Mouse (Mus musculus): ENCODE data around the gene Laptm4a. TPM values are rescaled to one million over a fixed set of nuclear protein-coding genes. Genes with fewer than 3 reads are reported as not detected.

Laptm4a gene
- total RNA-seq, 1 experiment: 238 TPM

DNA sequence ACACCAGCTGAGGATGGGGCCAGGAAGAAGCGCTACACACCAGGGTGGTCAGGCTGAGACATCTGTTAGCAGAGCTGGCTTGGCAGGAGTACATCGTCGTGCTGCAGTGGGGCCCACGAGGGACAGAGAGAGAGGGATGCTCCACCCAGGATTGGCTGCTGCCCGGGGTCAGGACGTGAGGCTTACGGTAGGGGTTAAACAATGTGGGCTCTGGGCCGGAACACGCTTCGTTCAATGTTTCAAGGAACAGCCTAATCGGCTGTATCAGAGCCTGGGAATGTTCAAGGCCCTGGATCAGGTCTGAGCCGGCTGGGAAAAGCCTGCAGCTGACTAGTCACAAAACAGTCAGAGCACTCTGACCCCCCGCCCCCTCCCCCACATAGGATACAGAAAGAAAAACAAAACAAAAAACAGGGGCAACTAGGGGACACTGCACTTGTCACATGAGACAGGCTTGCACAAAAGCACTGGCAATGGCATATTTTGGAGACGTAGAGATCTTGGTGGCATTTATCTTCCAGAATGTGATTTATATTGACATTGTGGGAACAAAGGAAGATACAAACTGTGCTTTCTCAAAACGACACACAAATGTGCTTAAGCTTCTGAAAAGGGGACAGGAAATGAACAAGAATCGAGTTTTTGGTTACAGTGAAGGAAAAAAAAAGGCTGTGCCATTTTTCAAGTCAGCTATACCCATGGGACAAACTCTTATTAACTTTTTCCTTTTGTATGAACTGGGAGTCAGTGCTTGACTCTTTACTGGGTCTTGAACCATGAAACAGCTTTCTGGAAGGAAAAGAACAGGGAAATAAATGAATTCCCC, 8.4 kb upstream of the Laptm4a start:
- no peak for DNase-seq (ENCODE audit: low read depth, low spot score)
- Histone ChIP-seq H3K9ac (ENCODE audit: insufficient read depth, low read depth, low read length, poor library complexity, severe bottlenecking) (peak overlapping the region; percentile 57), H3K27ac (ENCODE audit: insufficient read depth, low read depth, low read length, poor library complexity, severe bottlenecking) (no peak overlapping the region), H3K4me3 (ENCODE audit: insufficient read depth in 1 of 2, low read depth in 1 of 2, low read length in 2 of 2, poor library complexity in 1 of 2, severe bottlenecking in 1 of 2) (no peak overlapping the region), H3K9me3 (ENCODE audit: control insufficient read depth, insufficient read depth, low read depth, low read length) (no peaks in the 10 kb centered on the region), H3K36me3 (ENCODE audit: control insufficient read depth, insufficient read depth, low read length, poor library complexity, severe bottlenecking) (no peaks in the 10 kb centered on the region), H3K4me1 (ENCODE audit: control insufficient read depth in 2 of 2, insufficient read depth in 2 of 2, low read length in 2 of 2, poor library complexity in 1 of 2) (peaks cover 15 to 20% of the 10 kb centered on the region in 2 experiments; a peak in 3 of 4 replicates)
- TF ChIP-seq ZC3H11A (IDR thresholded peaks at IDR 0.05; ENCODE audit: borderline replicate concordance, low read depth, low read length) (no peak), ZNF384 (IDR thresholded peaks at IDR 0.05; ENCODE audit: low read depth, low read length) (no peak), MAFK (IDR thresholded peaks at IDR 0.05; ENCODE audit: insufficient read depth, low read depth, low read length) (no peak), CHD2 (IDR thresholded peaks at IDR 0.05; ENCODE audit: low read depth, low read length) (no peak), HCFC1 (IDR thresholded peaks at IDR 0.05; ENCODE audit: borderline replicate concordance, insufficient read depth, low read length) (no peak)
- in situ Hi-C loops (cut with MboI; ENCODE audit: low sequenced_read_pairs in 2 of 2, unreplicated experiment in 2 of 2): no loop called here

GRCm38 (mm10) chr12:8913701-8914340, 7.6 kb upstream of the Laptm4a start:
- Histone ChIP-seq H3K9ac (ENCODE audit: insufficient read depth, low read depth, low read length, poor library complexity, severe bottlenecking) (no peak overlapping the region), H3K36me3 (ENCODE audit: control insufficient read depth, insufficient read depth, low read length, poor library complexity, severe bottlenecking) (no peaks in the 10 kb centered on the region), H3K27ac (ENCODE audit: insufficient read depth, low read depth, low read length, poor library complexity, severe bottlenecking) (no peak overlapping the region), H3K4me1 (ENCODE audit: control insufficient read depth in 2 of 2, insufficient read depth in 2 of 2, low read length in 2 of 2, poor library complexity in 1 of 2) (peaks cover 15 to 20% of the 10 kb centered on the region in 2 experiments; a peak in 3 of 4 replicates), H3K4me3 (ENCODE audit: insufficient read depth in 1 of 2, low read depth in 1 of 2, low read length in 2 of 2, poor library complexity in 1 of 2, severe bottlenecking in 1 of 2) (no peak overlapping the region), H3K9me3 (ENCODE audit: control insufficient read depth, insufficient read depth, low read depth, low read length) (no peaks in the 10 kb centered on the region)
- TF ChIP-seq ZC3H11A (IDR thresholded peaks at IDR 0.05; ENCODE audit: borderline replicate concordance, low read depth, low read length) (no peak), CHD2 (IDR thresholded peaks at IDR 0.05; ENCODE audit: low read depth, low read length) (no peak), MAFK (IDR thresholded peaks at IDR 0.05; ENCODE audit: insufficient read depth, low read depth, low read length) (no peak), ZNF384 (IDR thresholded peaks at IDR 0.05; ENCODE audit: low read depth, low read length) (no peak), HCFC1 (IDR thresholded peaks at IDR 0.05; ENCODE audit: borderline replicate concordance, insufficient read depth, low read length) (no peak)
- in situ Hi-C loops (cut with MboI; ENCODE audit: low sequenced_read_pairs in 2 of 2, unreplicated experiment in 2 of 2): no loop called here
- no peak for DNase-seq (ENCODE audit: low read depth, low spot score)

GRCm38 (mm10) chr12:8916378-8916777, 5.1 kb upstream of the Laptm4a start:
- peak overlapping the region in 1 of 2 experiments; percentile 12; a peak in 2 of 4 replicates for H3K4me3 ChIP-seq (ENCODE audit: insufficient read depth in 1 of 2, low read depth in 1 of 2, low read length in 2 of 2, poor library complexity in 1 of 2, severe bottlenecking in 1 of 2)
- H3K9ac ChIP-seq (ENCODE audit: insufficient read depth, low read depth, low read length, poor library complexity, severe bottlenecking): peak overlapping the region; percentile 22; the same call in 1 of the 2 replicates
- in situ Hi-C loops (cut with MboI; ENCODE audit: low sequenced_read_pairs in 2 of 2, unreplicated experiment in 2 of 2): no loop called here
- H3K27ac ChIP-seq (ENCODE audit: insufficient read depth, low read depth, low read length, poor library complexity, severe bottlenecking): peak overlapping the region; percentile 5; the same call in 1 of the 2 replicates
- H3K9me3 ChIP-seq (ENCODE audit: control insufficient read depth, insufficient read depth, low read depth, low read length): no peaks in the 10 kb centered on the region
- H3K4me1 ChIP-seq (ENCODE audit: control insufficient read depth in 2 of 2, insufficient read depth in 2 of 2, low read length in 2 of 2, poor library complexity in 1 of 2): peaks cover 15 to 20% of the 10 kb centered on the region in 2 experiments; a peak in 3 of 4 replicates
- DNase-seq (ENCODE audit: low read depth, low spot score): no peak
- no peaks in the 10 kb centered on the region for H3K36me3 ChIP-seq (ENCODE audit: control insufficient read depth, insufficient read depth, low read length, poor library complexity, severe bottlenecking)
- TF ChIP-seq CHD2 (IDR thresholded peaks at IDR 0.05; ENCODE audit: low read depth, low read length): no peak
- TF ChIP-seq MAFK (IDR thresholded peaks at IDR 0.05; ENCODE audit: insufficient read depth, low read depth, low read length): no peak
- no peak for TF ChIP-seq ZC3H11A (IDR thresholded peaks at IDR 0.05; ENCODE audit: borderline replicate concordance, low read depth, low read length)
- TF ChIP-seq ZNF384 (IDR thresholded peaks at IDR 0.05; ENCODE audit: low read depth, low read length): no peak
- TF ChIP-seq HCFC1 (IDR thresholded peaks at IDR 0.05; ENCODE audit: borderline replicate concordance, insufficient read depth, low read length): no peak

- H3K4me1 ChIP-seq (ENCODE audit: control insufficient read depth in 2 of 2, insufficient read depth in 2 of 2, low read length in 2 of 2, poor library complexity in 1 of 2): peaks cover 5 to 14% of the 10 kb centered on the region in 2 experiments; a peak in 3 of 4 replicates
- H3K36me3 ChIP-seq (ENCODE audit: control insufficient read depth, insufficient read depth, low read length, poor library complexity, severe bottlenecking): no peaks in the 10 kb centered on the region
- no peak for DNase-seq (ENCODE audit: low read depth, low spot score)
- no peak overlapping the region for H3K27ac ChIP-seq (ENCODE audit: insufficient read depth, low read depth, low read length, poor library complexity, severe bottlenecking)
- no peak overlapping the region for H3K4me3 ChIP-seq (ENCODE audit: insufficient read depth in 1 of 2, low read depth in 1 of 2, low read length in 2 of 2, poor library complexity in 1 of 2, severe bottlenecking in 1 of 2)
- in situ Hi-C loops (cut with MboI; ENCODE audit: low sequenced_read_pairs in 2 of 2, unreplicated experiment in 2 of 2): no loop called here
- no peak overlapping the region for H3K9ac ChIP-seq (ENCODE audit: insufficient read depth, low read depth, low read length, poor library complexity, severe bottlenecking)
- TF ChIP-seq MAFK (IDR thresholded peaks at IDR 0.05; ENCODE audit: insufficient read depth, low read depth, low read length) (no peak), CHD2 (IDR thresholded peaks at IDR 0.05; ENCODE audit: low read depth, low read length) (no peak), HCFC1 (IDR thresholded peaks at IDR 0.05; ENCODE audit: borderline replicate concordance, insufficient read depth, low read length) (no peak), ZNF384 (IDR thresholded peaks at IDR 0.05; ENCODE audit: low read depth, low read length) (no peak), ZC3H11A (IDR thresholded peaks at IDR 0.05; ENCODE audit: borderline replicate concordance, low read depth, low read length) (no peak)
- no peaks in the 10 kb centered on the region for H3K9me3 ChIP-seq (ENCODE audit: control insufficient read depth, insufficient read depth, low read depth, low read length)
These were observed 2.2 kb upstream of the Laptm4a start for GRCm38 (mm10) chr12:8919231-8919630.
